In the genomic region with DNA sequence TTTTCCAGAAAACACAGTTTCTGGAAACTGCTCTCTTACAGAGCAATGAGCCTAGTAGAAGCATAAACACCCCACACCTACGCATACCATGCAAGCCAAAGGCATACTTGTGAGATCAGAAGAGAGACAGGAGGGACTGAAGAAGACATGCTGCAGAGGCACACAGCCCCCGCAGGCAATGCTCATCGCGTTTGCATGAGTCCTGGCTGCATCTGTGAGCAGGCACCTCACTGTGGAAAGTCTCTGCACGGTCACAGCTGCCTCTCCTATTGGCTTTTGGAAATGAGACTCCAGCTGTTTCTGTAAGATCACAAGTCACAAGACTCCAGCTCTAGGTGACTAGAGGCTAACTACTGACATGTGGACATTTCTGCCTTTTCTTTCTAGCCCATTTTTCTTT, we compare ENCODE assay signal across 10 mouse cellular contexts. TPM values are rescaled to one million over a fixed set of nuclear protein-coding genes. Genes with fewer than 3 reads are reported as not detected.
DNase-seq lines count a peak whose midpoint lies in the region; ATAC-seq and TF ChIP-seq lines count a peak whose summit lies in the region.
"Had no signal": no experiment of that assay in that cellular context is flagged by ENCODE, and none has a peak within 500 bp of the region (broad histone marks: within the 10 kb centered on the region; RNA-seq: fewer than 3 reads in every experiment).

No protein-coding gene starts in this region.

- WGBS in neural tube, embryonic 15.5 days = 24% methylated on average over 5 of the region's 5 CpGs

- H3K9me3 ChIP-seq in neural tube, embryonic 15.5 days (replicated peaks) = no peaks in the 10 kb centered on the region
- H3K9me3 ChIP-seq: hindbrain, embryonic 12.5 days had no signal

- CTCF ChIA-PET in Patski (lab: Charles Lee) = no interaction called here

- TF ChIP-seq CTCF in Patski (IDR thresholded peaks at IDR 0.05) = no peak

- no peak overlapping the region for H3K27ac ChIP-seq in neural tube, embryonic 15.5 days (replicated peaks)
- H3K27ac ChIP-seq: hindbrain, embryonic 12.5 days had no signal

- no peak overlapping the region for H3K4me2 ChIP-seq in neural tube, embryonic 15.5 days
- H3K4me2 ChIP-seq: hindbrain, embryonic 12.5 days had no signal

- no peak overlapping the region for H3K9ac ChIP-seq in neural tube, embryonic 15.5 days (replicated peaks)
- H3K9ac ChIP-seq: hindbrain, embryonic 12.5 days had no signal

- in situ Hi-C loops in Patski (cut with MboI; ENCODE audit: low pct_unique_long_range_greater_than_20kb) = no loop called here

- POLR2A ChIA-PET in Patski (lab: Charles Lee) = no interaction called here

- H3K4me3 ChIP-seq in neural tube, embryonic 15.5 days (replicated peaks) = no peak overlapping the region
- H3K4me3 ChIP-seq: hindbrain, embryonic 12.5 days had no signal

- no peaks in the 10 kb centered on the region for H3K27me3 ChIP-seq in Patski
- H3K27me3 ChIP-seq in neural tube, embryonic 15.5 days (replicated peaks) = no peaks in the 10 kb centered on the region
- H3K27me3 ChIP-seq: hindbrain, embryonic 12.5 days had no signal

- H3K36me3 ChIP-seq in neural tube, embryonic 15.5 days = no peaks in the 10 kb centered on the region
- H3K36me3 ChIP-seq: hindbrain, embryonic 12.5 days had no signal

- intact Hi-C loops in left cerebral cortex, postnatal 10 days (cut with DNase I) = no loop called here

- peak; percentile 65 for ATAC-seq in Patski
- ATAC-seq in neural tube, embryonic 15.5 days (ENCODE audit: low FRiP score) = no peak

- peak; percentile 55 to 79 for DNase-seq in left cerebral cortex, adult 18-20 months (ENCODE audit: low spot score in 2 of 2)
- DNase-seq in left cerebral cortex, postnatal 10 days (ENCODE audit: extremely low spot score in 1 of 2, low spot score in 2 of 2) = no peak
- no peak for DNase-seq in Patski (ENCODE audit: low read depth, low spot score)
- peak; percentile 33 to 57 for DNase-seq in kidney, postnatal 4 days
- peak; percentile 68 to 72 for DNase-seq in right cerebral cortex, adult 2 months (ENCODE audit: low spot score in 2 of 2)
- no peak for DNase-seq in adrenal gland, adult 2 months
- DNase-seq: cerebellum, adult 18-20 months had no signal

- H3K4me1 ChIP-seq in neural tube, embryonic 15.5 days = no peaks in the 10 kb centered on the region
- H3K4me1 ChIP-seq: hindbrain, embryonic 12.5 days had no signal

RNA-seq across cellular contexts. Expression of a gene that starts 11.9 kb away (rescaled TPM):
- total RNA-seq in left cerebral cortex, adult 18-20 months (2021) = 1 to 10 TPM in 1 of 2 experiments, not detected in 1; 1.5 TPM
- 1 to 10 TPM in 1 of 2 experiments, not detected in 1; 3.8 TPM for total RNA-seq in left cerebral cortex, postnatal 10 days (2021)
- 1.6 TPM for polyA plus RNA-seq in Patski (2021)
- 27.5 and 33.4 TPM in 2 replicates for polyA plus RNA-seq in neural tube, embryonic 15.5 days (2015; fragmentation: Nextera tagmentation; extraction: Ambion mirVana)
- under 1 TPM in 1 of 2 experiments, not detected in 1; 0.97 TPM for total RNA-seq in adrenal gland, adult 2 months (2021)
- not detected in 2 replicates for polyA plus RNA-seq in adrenal gland, adult 2 months (2012; rRNA removed)

RNA-seq across cellular contexts. Expression of a gene that starts 19.6 kb away (rescaled TPM):
- total RNA-seq in left cerebral cortex, adult 18-20 months (2021) = not detected
- total RNA-seq in left cerebral cortex, postnatal 10 days (2021) = not detected
- polyA plus RNA-seq in Patski (2021) = 0.10 TPM
- polyA plus RNA-seq in neural tube, embryonic 15.5 days (2015; fragmentation: Nextera tagmentation; extraction: Ambion mirVana) = 0.18 TPM in 1 of 2 replicates, not detected in the other
- not detected for total RNA-seq in adrenal gland, adult 2 months (2021)
- not detected in 2 replicates for polyA plus RNA-seq in adrenal gland, adult 2 months (2012; rRNA removed)
- polyA plus RNA-seq: hindbrain, embryonic 12.5 days; neural tube, embryonic 14.5 days had no signal

RNA-seq across cellular contexts. Expression of a gene that starts 19.7 kb away (rescaled TPM):
- total RNA-seq in left cerebral cortex, adult 18-20 months (2021) = not detected
- not detected for total RNA-seq in left cerebral cortex, postnatal 10 days (2021)
- not detected for polyA plus RNA-seq in Patski (2021)
- 0.26 and 0.36 TPM in 2 replicates for polyA plus RNA-seq in neural tube, embryonic 15.5 days (2015; fragmentation: Nextera tagmentation; extraction: Ambion mirVana)
- not detected for total RNA-seq in adrenal gland, adult 2 months (2021)
- not detected in 2 replicates for polyA plus RNA-seq in adrenal gland, adult 2 months (2012; rRNA removed)
- polyA plus RNA-seq: hindbrain, embryonic 12.5 days; neural tube, embryonic 14.5 days had no signal

RNA-seq across cellular contexts. Expression of a gene that starts 34.0 kb away (rescaled TPM):
- total RNA-seq in left cerebral cortex, adult 18-20 months (2021) = 100 to 1,000 TPM; 511 to 584 TPM
- 100 to 1,000 TPM; 577 to 615 TPM for total RNA-seq in left cerebral cortex, postnatal 10 days (2021)
- polyA plus RNA-seq in Patski (2021) = 393 TPM
- 1,165 and 1,469 TPM in 2 replicates for polyA plus RNA-seq in neural tube, embryonic 15.5 days (2015; fragmentation: Nextera tagmentation; extraction: Ambion mirVana)
- total RNA-seq in adrenal gland, adult 2 months (2021) = 1,000 to 10,000 TPM in 1 of 2 experiments, 100 to 1,000 TPM in 1; 601 to 1,035 TPM
- polyA plus RNA-seq in adrenal gland, adult 2 months (2012; rRNA removed) = 230 TPM in 2 replicates

RNA-seq across cellular contexts. Expression of a gene that starts 47.0 kb away (rescaled TPM):
- under 1 TPM; 0.30 to 0.77 TPM for total RNA-seq in left cerebral cortex, adult 18-20 months (2021)
- total RNA-seq in left cerebral cortex, postnatal 10 days (2021) = under 1 TPM; 0.30 TPM
- polyA plus RNA-seq in Patski (2021) = not detected
- polyA plus RNA-seq in neural tube, embryonic 15.5 days (2015; fragmentation: Nextera tagmentation; extraction: Ambion mirVana) = 0.35 and 0.45 TPM in 2 replicates
- total RNA-seq in adrenal gland, adult 2 months (2021) = under 1 TPM; 0.46 to 0.86 TPM
- polyA plus RNA-seq in adrenal gland, adult 2 months (2012; rRNA removed) = 2.2 and 3.1 TPM in 2 replicates

Comparison
In these comparisons a context has a peak if more than half of its experiments do, and no peak if none do; other contexts are left out.
1. DNase-seq: peak in left cerebral cortex, adult 18-20 months (2 of 2), kidney, postnatal 4 days (2 of 2) and right cerebral cortex, adult 2 months (2 of 2); none in left cerebral cortex, postnatal 10 days (0 of 2), Patski (single experiment) and adrenal gland, adult 2 months (single experiment).